Mouse (Mus musculus): ENCODE measurements at regions not wholly inside any gene's neighbourhood (a gene's known extent, or its start where the extent isn't known, plus 50 kb on each side); places are given as distances from the start of the nearest gene placed in this dataset.

GRCm38 (mm10) chr17:50391996-50392395 lies 98.6 kb upstream of the Dazl start:
- ATAC-seq (ENCODE audit: insufficient read depth) (no peak), DNase-seq (ENCODE audit: low read depth in 3 of 3, low spot score in 3 of 3) (no peak)
- Histone ChIP-seq H3K9ac (replicated peaks) (no peak overlapping the region), H3K4me2 (ENCODE audit: low read depth) (no peak overlapping the region), H3K27me3 (ENCODE audit: control insufficient read depth, insufficient read depth, low read length) (no peaks in the 10 kb centered on the region), H3K36me3 (replicated peaks; ENCODE audit: control insufficient read depth, insufficient read depth, low read depth) (no peaks in the 10 kb centered on the region), H3K9me3 (ENCODE audit: control insufficient read depth, low read length) (no peaks in the 10 kb centered on the region), H3K4me3 (ENCODE audit: insufficient read depth in 1 of 2, low read depth in 2 of 2, low read length in 2 of 2) (no peak overlapping the region), H3K4me1 (replicated peaks; ENCODE audit: control insufficient read depth in 2 of 2, insufficient read depth in 2 of 2, low read length in 1 of 2) (peaks cover 0 to 8% of the 10 kb centered on the region in 2 experiments; a peak in 1 of 4 replicates), H3K27ac (no peak overlapping the region)
- 73% methylated on average over 11 of the region's 11 CpGs for WGBS (ENCODE audit: insufficient replicate concordance)
- TF ChIP-seq EP300 (IDR thresholded peaks at IDR 0.05; ENCODE audit: low read depth) (no peak), CTCF (IDR thresholded peaks at IDR 0.05; ENCODE audit: low read depth) (no peak)

GRCm38 (mm10) chr17:50392428-50392827 lies 99.0 kb upstream of the Dazl start:
- 72% methylated on average over 6 of the region's 6 CpGs for WGBS (ENCODE audit: insufficient replicate concordance)
- Histone ChIP-seq H3K4me2 (ENCODE audit: low read depth) (no peak overlapping the region), H3K27me3 (ENCODE audit: control insufficient read depth, insufficient read depth, low read length) (no peaks in the 10 kb centered on the region), H3K4me3 (ENCODE audit: insufficient read depth in 1 of 2, low read depth in 2 of 2, low read length in 2 of 2) (no peak overlapping the region), H3K9me3 (ENCODE audit: control insufficient read depth, low read length) (no peaks in the 10 kb centered on the region), H3K27ac (no peak overlapping the region), H3K9ac (replicated peaks) (no peak overlapping the region), H3K36me3 (replicated peaks; ENCODE audit: control insufficient read depth, insufficient read depth, low read depth) (no peaks in the 10 kb centered on the region), H3K4me1 (replicated peaks; ENCODE audit: control insufficient read depth in 2 of 2, insufficient read depth in 2 of 2, low read length in 1 of 2) (peaks cover 0 to 8% of the 10 kb centered on the region in 2 experiments; a peak in 1 of 4 replicates)
- TF ChIP-seq EP300 (IDR thresholded peaks at IDR 0.05; ENCODE audit: low read depth) (no peak), CTCF (IDR thresholded peaks at IDR 0.05; ENCODE audit: low read depth) (no peak)
- ATAC-seq (ENCODE audit: insufficient read depth) = no peak
- no peak for DNase-seq (ENCODE audit: low read depth in 3 of 3, low spot score in 3 of 3)

GRCm38 (mm10) chr17:50392966-50393365 lies 99.5 kb upstream of the Dazl start:
- whole genome bisulfite sequencing (ENCODE audit: insufficient replicate concordance) = 41% methylated on average over 2 of the region's 2 CpGs
- Histone ChIP-seq H3K4me3 (ENCODE audit: insufficient read depth in 1 of 2, low read depth in 2 of 2, low read length in 2 of 2) (no peak overlapping the region), H3K27me3 (ENCODE audit: control insufficient read depth, insufficient read depth, low read length) (no peaks in the 10 kb centered on the region), H3K9ac (replicated peaks) (no peak overlapping the region), H3K27ac (no peak overlapping the region), H3K4me1 (replicated peaks; ENCODE audit: control insufficient read depth in 2 of 2, insufficient read depth in 2 of 2, low read length in 1 of 2) (peaks cover 0 to 8% of the 10 kb centered on the region in 2 experiments; a peak in 1 of 4 replicates), H3K4me2 (ENCODE audit: low read depth) (no peak overlapping the region), H3K9me3 (ENCODE audit: control insufficient read depth, low read length) (no peaks in the 10 kb centered on the region), H3K36me3 (replicated peaks; ENCODE audit: control insufficient read depth, insufficient read depth, low read depth) (no peaks in the 10 kb centered on the region)
- no peak for ATAC-seq (ENCODE audit: insufficient read depth)
- TF ChIP-seq CTCF (IDR thresholded peaks at IDR 0.05; ENCODE audit: low read depth) = no peak
- TF ChIP-seq EP300 (IDR thresholded peaks at IDR 0.05; ENCODE audit: low read depth) = no peak
- no peak for DNase-seq (ENCODE audit: low read depth in 3 of 3, low spot score in 3 of 3)

- 57% methylated on average over 3 of the region's 3 CpGs for WGBS (ENCODE audit: insufficient replicate concordance)
- Histone ChIP-seq H3K27me3 (ENCODE audit: control insufficient read depth, insufficient read depth, low read length) (no peaks in the 10 kb centered on the region), H3K9ac (replicated peaks) (no peak overlapping the region), H3K4me2 (ENCODE audit: low read depth) (no peak overlapping the region), H3K4me1 (replicated peaks; ENCODE audit: control insufficient read depth in 2 of 2, insufficient read depth in 2 of 2, low read length in 1 of 2) (peaks cover 0 to 8% of the 10 kb centered on the region in 2 experiments; a peak in 1 of 4 replicates), H3K27ac (no peak overlapping the region), H3K36me3 (replicated peaks; ENCODE audit: control insufficient read depth, insufficient read depth, low read depth) (no peaks in the 10 kb centered on the region), H3K9me3 (ENCODE audit: control insufficient read depth, low read length) (no peaks in the 10 kb centered on the region), H3K4me3 (ENCODE audit: insufficient read depth in 1 of 2, low read depth in 2 of 2, low read length in 2 of 2) (no peak overlapping the region)
- TF ChIP-seq EP300 (IDR thresholded peaks at IDR 0.05; ENCODE audit: low read depth) = no peak
- 0 out of 2 replicates have a peak, but pooled peaks have one; percentile 7 for TF ChIP-seq CTCF (IDR thresholded peaks at IDR 0.05; ENCODE audit: low read depth)
- DNase-seq (ENCODE audit: low read depth in 3 of 3, low spot score in 3 of 3) (no peak), ATAC-seq (ENCODE audit: insufficient read depth) (no peak)
Measured at GRCm38 (mm10) chr17:50393698-50394097, 100.3 kb upstream of the Dazl start.

DNA sequence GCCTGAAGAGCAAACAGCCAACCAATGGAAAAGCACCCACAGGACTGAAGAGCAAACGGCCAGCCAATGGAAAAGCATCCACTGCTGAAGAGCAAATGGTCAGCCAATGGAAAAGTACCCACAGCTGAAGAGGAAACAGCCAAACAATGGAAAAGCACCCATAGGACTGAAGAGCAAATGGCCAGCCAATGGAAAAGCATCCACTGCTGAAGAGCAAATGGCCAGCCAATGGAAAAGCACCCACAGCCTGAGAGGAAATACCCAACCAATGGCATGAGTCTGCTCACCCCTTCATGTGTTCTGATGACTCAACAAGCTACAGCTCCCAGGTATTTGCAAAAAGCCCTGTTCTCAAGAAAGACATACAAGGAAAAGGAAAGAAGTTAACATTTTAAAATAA lies 101.4 kb upstream of the Dazl start:
- DNase-seq (ENCODE audit: low read depth in 3 of 3, low spot score in 3 of 3) (no peak), ATAC-seq (ENCODE audit: insufficient read depth) (no peak)
- no peak overlapping the region for H3K4me3 ChIP-seq (ENCODE audit: insufficient read depth in 1 of 2, low read depth in 2 of 2, low read length in 2 of 2)
- WGBS (ENCODE audit: insufficient replicate concordance) = 38% methylated on average over 1 of the region's 1 CpGs
- no peaks in the 10 kb centered on the region for H3K9me3 ChIP-seq (ENCODE audit: control insufficient read depth, low read length)
- peaks cover 0 to 2% of the 10 kb centered on the region in 2 experiments; a peak in 1 of 4 replicates for H3K4me1 ChIP-seq (replicated peaks; ENCODE audit: control insufficient read depth in 2 of 2, insufficient read depth in 2 of 2, low read length in 1 of 2)
- no peaks in the 10 kb centered on the region for H3K27me3 ChIP-seq (ENCODE audit: control insufficient read depth, insufficient read depth, low read length)
- H3K9ac ChIP-seq (replicated peaks) = no peak overlapping the region
- no peak for TF ChIP-seq CTCF (IDR thresholded peaks at IDR 0.05; ENCODE audit: low read depth)
- no peak for TF ChIP-seq EP300 (IDR thresholded peaks at IDR 0.05; ENCODE audit: low read depth)
- H3K36me3 ChIP-seq (replicated peaks; ENCODE audit: control insufficient read depth, insufficient read depth, low read depth) = no peaks in the 10 kb centered on the region
- no peak overlapping the region for H3K4me2 ChIP-seq (ENCODE audit: low read depth)
- no peak overlapping the region for H3K27ac ChIP-seq
